Mouse (Mus musculus) left cerebral cortex, postnatal 14 days (tissue): ENCODE data around the gene Ralb. TPM values are rescaled to one million over a fixed set of nuclear protein-coding genes. Genes with fewer than 3 reads are reported as not detected.

ENCODE experiments used
- DNase-seq, 2 experiments: peaks; one replicate each; pipeline ENCODE4 v3.0.0; 2021 to 2022; ENCODE audit warnings: low spot score in 2 of 2, mixed read lengths in 1 of 2
- intact Hi-C: fragments of 180-260 bp; cut with DNase I; formaldehyde crosslinking; loops from one replicate; pipeline ENCODE4 v1.15.1; 2025
- total RNA-seq, 2 experiments: library from RNA; stranded (reverse); gene quantifications; 2 replicates each; pipeline ENCODE4 v1.2.3; 2021

Gene Ralb
- total RNA-seq, 2 experiments from 2014 or later, result 25.7 to 26.3 TPM

- peak; percentile 23 to 34 for DNase-seq
- intact Hi-C loops, result loop anchor here (2.0 to 5.0 kb wide), 3 partner anchors 34 to 327 kb away; no protein-coding TSS in a partner anchor
Measured at GRCm38 (mm10) chr1:119421576-119422421, 82.8 kb downstream of the Ralb start, which contains the start of gene Inhbb. Gene Inhbb (minus strand): TSS chr1:119422248.

GRCm38 (mm10) chr1:119420984-119421575, 83.5 kb downstream of the Ralb start:
- intact Hi-C loops, result loop anchor here (5.0 kb wide), 2 partner anchors 34 to 164 kb away; no protein-coding TSS in a partner anchor
- DNase-seq, result no peak

Other genes starting within 250 kb of the Ralb start
- gene Inhbb, start 82.5 kb downstream of the Ralb start, total RNA-seq, result 1 to 10 TPM; 6.1 to 6.2 TPM
- 10 to 100 TPM; 11.8 to 14.7 TPM for gene Tmem185b, start 21.4 kb upstream of the Ralb start, total RNA-seq
- gene Epb41l5, start 144.2 kb upstream of the Ralb start, total RNA-seq, result 1 to 10 TPM; 6.8 to 7.4 TPM